Mouse (Mus musculus) hindbrain, postnatal 0 days (tissue): ENCODE measurements around the gene Trpm2. TPM values are rescaled to one million over a fixed set of nuclear protein-coding genes. Genes with fewer than 3 reads are reported as not detected.

ENCODE experiments used
- ATAC-seq: fragments of 200-750 bp; cut with Nextera tagmentation; 2 replicates; pipeline ENCODE4 v1.8.0; 2017; ENCODE audit warnings: mild to moderate bottlenecking, moderate TSS enrichment, moderate library complexity
- DNase-seq: peaks from one replicate; pipeline ENCODE4 v3.0.0-alpha.2; 2015; ENCODE audit warnings: low spot score
- H3K27ac ChIP-seq: fragments of 300-500 bp; sonication (generic); 2 replicates; pipeline ENCODE4 v1.5.1; 2014; ENCODE audit warnings: mild to moderate bottlenecking
- H3K27me3 ChIP-seq: fragments of 300-500 bp; sonication (generic); 2 replicates; pipeline ENCODE4 v1.6.1; 2014; ENCODE audit warnings: low read length, mixed read lengths; ENCODE audit not compliant: insufficient read depth
- H3K36me3 ChIP-seq: fragments of 300-500 bp; sonication (generic); 2 replicates; pipeline ENCODE4 v1.6.1; 2014; ENCODE audit warnings: low read length, mixed read lengths; ENCODE audit not compliant: insufficient read depth
- H3K4me1 ChIP-seq: fragments of 300-500 bp; sonication (generic); 2 replicates; pipeline ENCODE4 v1.6.1; 2014; ENCODE audit warnings: antibody characterized with exemption, low read length, mixed read lengths; ENCODE audit not compliant: insufficient read depth
- H3K4me2 ChIP-seq: fragments of 300-500 bp; sonication (generic); 2 replicates; pipeline ENCODE4 v1.6.1; 2014; ENCODE audit warnings: low read depth, mild to moderate bottlenecking, low read length, moderate library complexity, mixed read lengths
- H3K4me3 ChIP-seq: fragments of 300-500 bp; sonication (generic); 2 replicates; pipeline ENCODE4 v1.5.1; 2014; ENCODE audit warnings: low read length
- H3K9ac ChIP-seq: fragments of 300-500 bp; sonication (generic); replicated peaks from 2 replicates; pipeline ENCODE4 v1.6.1; 2014; ENCODE audit warnings: mild to moderate bottlenecking, low read length, moderate library complexity, mixed read lengths
- H3K9me3 ChIP-seq: fragments of 300-500 bp; sonication (generic); 2 replicates; pipeline ENCODE4 v1.6.1; 2016; ENCODE audit warnings: low read length, mixed read lengths
- CTCF ChIP-seq: IDR thresholded peaks from 2 replicates; pipeline ENCODE4 v1.5.1; 2016; ENCODE audit warnings: antibody characterized with exemption, control low read depth, low read depth
- WGBS: fragments of 180-500 bp; shearing (Covaris S2); extraction: QIAGEN DNeasy Blood & Tissue Kit; methylation state at CpG from one replicate; pipeline ENCODE4 v1.1.7; 2014; 5-methylcytosine and 5-hydroxymethylcytosine counted together
- polyA plus RNA-seq: library from polyadenylated mRNA; unstranded; fragments of >200 nt; fragmentation: Nextera tagmentation; extraction: Ambion mirVana; gene quantifications from 2 replicates; pipeline ENCODE4 v1.2.1, GENCODE M21; 2015
- total RNA-seq: library from RNA; depleted of rRNA; stranded (reverse); fragments of >200 nt; gene quantifications from 2 replicates; pipeline ENCODE4 v1.2.3, GENCODE M21; 2014

Gene Trpm2
- total and polyA plus RNA-seq, 2 experiments from 2014 or later: 4.6 to 6.5 TPM

DNA sequence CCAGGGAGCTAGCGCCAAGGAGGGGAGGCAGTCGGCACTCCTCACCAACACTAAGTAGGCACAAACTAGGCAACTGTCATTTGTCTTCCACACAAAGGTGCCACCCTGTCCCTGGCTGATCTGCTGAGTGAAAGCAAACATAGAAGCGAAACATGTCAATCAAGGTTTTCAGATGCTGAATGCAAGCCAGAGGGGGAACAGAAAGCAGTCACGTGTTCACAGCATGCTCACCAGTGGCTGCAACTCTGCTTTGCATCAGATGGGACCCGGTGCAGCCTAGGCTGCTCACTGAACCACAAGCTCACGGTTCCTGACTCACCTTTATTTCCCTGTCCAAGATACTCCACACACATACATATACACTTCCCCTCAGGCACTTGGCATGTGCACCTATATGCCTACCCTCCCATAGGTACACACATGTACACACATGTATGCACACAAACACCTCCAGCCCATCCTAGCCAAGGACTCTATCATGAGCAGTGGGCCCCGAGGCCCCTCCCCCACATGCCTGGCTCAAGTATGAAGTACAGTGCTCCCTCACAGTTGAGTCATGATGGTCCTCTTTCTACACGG, 79.3 kb downstream of the Trpm2 start:
- Histone ChIP-seq H3K9me3 (peaks cover 4% of the 10 kb centered on the region; the same call in 1 of the 2 replicates), H3K9ac (no peak overlapping the region), H3K4me1 (no peaks in the 10 kb centered on the region), H3K27me3 (no peaks in the 10 kb centered on the region), H3K27ac (no peak overlapping the region), H3K36me3 (no peaks in the 10 kb centered on the region), H3K4me2 (no peak overlapping the region), H3K4me3 (no peak overlapping the region)
- TF ChIP-seq CTCF: no peak
- 77% methylated on average over 8 of the region's 8 CpGs for WGBS
- no peak for ATAC-seq
- no peak for DNase-seq

DNA sequence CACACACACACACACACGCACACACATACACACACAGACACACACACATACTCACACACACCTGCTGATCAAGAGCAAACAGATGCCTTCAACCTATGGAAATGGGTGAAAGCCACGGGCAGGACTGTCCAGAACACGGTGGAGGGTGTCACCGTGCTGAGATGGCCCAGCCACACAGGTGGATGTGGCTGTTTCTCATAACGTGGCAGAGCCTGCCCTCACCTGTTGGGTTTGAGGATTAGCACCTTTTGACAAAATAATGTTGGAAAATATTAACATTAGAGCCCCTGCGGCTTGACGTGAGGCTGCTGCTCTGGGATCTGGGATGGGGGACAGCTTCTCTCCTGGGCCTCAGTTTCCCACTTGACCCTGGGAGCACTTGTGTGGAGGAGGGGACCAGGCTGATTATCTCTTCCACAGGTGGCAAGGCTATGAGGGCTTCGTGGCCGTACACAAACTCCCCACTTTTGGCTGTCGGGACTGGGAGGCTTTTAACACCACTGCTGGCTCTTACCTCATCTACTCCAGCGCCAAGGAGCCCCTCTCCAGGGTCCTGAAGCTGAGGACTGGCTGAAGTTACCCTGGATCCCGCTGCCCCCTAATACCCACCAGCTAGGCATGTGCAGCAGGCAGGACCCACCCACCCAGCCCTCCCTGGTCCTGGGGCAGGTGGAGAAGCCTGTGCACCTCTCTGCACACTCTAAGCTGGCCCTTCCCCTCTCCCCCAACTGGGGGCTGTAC, 84.2 kb downstream of the Trpm2 start:
- peak; percentile 44 for DNase-seq
- peak; percentile 62 for TF ChIP-seq CTCF

GRCm38 (mm10) chr10:77882553-77882952, 87.8 kb downstream of the Trpm2 start:
- DNase-seq (no peak), ATAC-seq (no peak)
- 90% methylated on average over 5 of the region's 5 CpGs for WGBS
- no peaks in the 10 kb centered on the region for H3K9me3 ChIP-seq
- no peaks in the 10 kb centered on the region for H3K4me1 ChIP-seq
- TF ChIP-seq CTCF: peak; percentile 28
- no peaks in the 10 kb centered on the region for H3K27me3 ChIP-seq
- no peaks in the 10 kb centered on the region for H3K36me3 ChIP-seq
- no peak overlapping the region for H3K4me2 ChIP-seq
- no peak overlapping the region for H3K27ac ChIP-seq
- H3K4me3 ChIP-seq: no peak overlapping the region
- H3K9ac ChIP-seq: no peak overlapping the region

More for the DNA sequence above, 84.2 kb downstream of the Trpm2 start:
- no peaks in the 10 kb centered on the region for H3K36me3 ChIP-seq
- no peak overlapping the region for H3K9ac ChIP-seq
- peaks cover 4% of the 10 kb centered on the region; the same call in 1 of the 2 replicates for H3K9me3 ChIP-seq
- H3K27ac ChIP-seq: no peak overlapping the region
- no peak overlapping the region for H3K4me3 ChIP-seq
- H3K4me1 ChIP-seq: no peaks in the 10 kb centered on the region
- H3K4me2 ChIP-seq: no peak overlapping the region
- H3K27me3 ChIP-seq: no peaks in the 10 kb centered on the region
- WGBS: 53% methylated on average over 12 of the region's 12 CpGs
- ATAC-seq: no peak

DNA sequence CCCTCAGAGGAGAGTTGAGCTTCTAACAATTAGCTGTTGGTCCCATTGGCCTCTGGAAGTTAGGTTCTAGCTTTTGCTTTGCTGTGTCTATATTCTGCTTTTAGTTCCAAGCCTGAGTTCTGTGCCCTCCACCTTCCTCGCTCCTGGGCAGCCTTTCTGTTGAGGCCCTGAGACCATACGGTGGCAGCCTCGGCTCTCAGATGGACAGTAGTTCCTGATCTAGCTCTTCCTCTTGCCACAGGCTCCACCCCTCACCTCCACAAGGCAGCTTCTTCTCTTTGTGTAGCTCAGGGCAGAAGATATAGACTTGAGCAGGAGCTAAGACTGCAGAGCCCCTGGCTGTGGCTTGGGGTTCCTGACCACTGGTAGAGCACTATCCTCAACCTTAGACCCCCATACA, 90.1 kb downstream of the Trpm2 start:
- no peaks in the 10 kb centered on the region for H3K27me3 ChIP-seq
- no peaks in the 10 kb centered on the region for H3K4me1 ChIP-seq
- DNase-seq (no peak), ATAC-seq (no peak)
- TF ChIP-seq CTCF: no peak
- no peak overlapping the region for H3K9ac ChIP-seq
- H3K36me3 ChIP-seq: no peaks in the 10 kb centered on the region
- no peak overlapping the region for H3K4me3 ChIP-seq
- 79% methylated on average over 3 of the region's 3 CpGs for WGBS
- H3K9me3 ChIP-seq: no peaks in the 10 kb centered on the region
- no peak overlapping the region for H3K27ac ChIP-seq
- H3K4me2 ChIP-seq: no peak overlapping the region

- DNase-seq (no peak), ATAC-seq (no peak)
- Histone ChIP-seq H3K27ac (no peak overlapping the region), H3K4me1 (no peaks in the 10 kb centered on the region), H3K9ac (no peak overlapping the region), H3K4me2 (no peak overlapping the region), H3K4me3 (no peak overlapping the region), H3K27me3 (no peaks in the 10 kb centered on the region), H3K36me3 (no peaks in the 10 kb centered on the region), H3K9me3 (no peaks in the 10 kb centered on the region)
- TF ChIP-seq CTCF: peak; percentile 45
- 64% methylated on average over 6 of the region's 6 CpGs for WGBS
Measured at GRCm38 (mm10) chr10:77878985-77879384, 91.4 kb downstream of the Trpm2 start.

DNA sequence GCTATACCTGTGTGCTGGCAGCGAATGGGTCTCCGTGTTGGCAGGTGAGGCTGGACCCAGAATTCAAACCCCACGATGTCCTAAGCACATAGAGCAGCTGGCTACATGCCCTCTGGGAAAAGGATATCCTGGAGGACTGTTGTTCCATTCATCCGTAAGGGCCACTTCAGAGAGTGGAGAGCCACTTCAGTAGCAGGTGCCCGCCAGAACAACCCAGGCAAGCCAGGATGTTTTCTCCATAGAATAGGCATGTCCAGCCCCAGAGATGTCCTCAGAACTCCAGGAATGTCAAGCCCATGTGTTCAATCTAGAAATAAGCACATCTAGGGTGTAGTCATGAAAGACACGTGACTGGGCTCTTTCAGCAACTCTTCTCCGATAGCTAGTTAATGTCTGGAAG, 100.7 kb downstream of the Trpm2 start:
- no peak for TF ChIP-seq CTCF
- ATAC-seq: no peak
- Histone ChIP-seq H3K9me3 (no peaks in the 10 kb centered on the region), H3K4me1 (no peaks in the 10 kb centered on the region), H3K36me3 (no peaks in the 10 kb centered on the region), H3K27ac (no peak overlapping the region), H3K27me3 (no peaks in the 10 kb centered on the region), H3K4me3 (no peak overlapping the region), H3K9ac (no peak overlapping the region), H3K4me2 (no peak overlapping the region)
- no peak for DNase-seq
- WGBS: 85% methylated on average over 7 of the region's 7 CpGs

DNA sequence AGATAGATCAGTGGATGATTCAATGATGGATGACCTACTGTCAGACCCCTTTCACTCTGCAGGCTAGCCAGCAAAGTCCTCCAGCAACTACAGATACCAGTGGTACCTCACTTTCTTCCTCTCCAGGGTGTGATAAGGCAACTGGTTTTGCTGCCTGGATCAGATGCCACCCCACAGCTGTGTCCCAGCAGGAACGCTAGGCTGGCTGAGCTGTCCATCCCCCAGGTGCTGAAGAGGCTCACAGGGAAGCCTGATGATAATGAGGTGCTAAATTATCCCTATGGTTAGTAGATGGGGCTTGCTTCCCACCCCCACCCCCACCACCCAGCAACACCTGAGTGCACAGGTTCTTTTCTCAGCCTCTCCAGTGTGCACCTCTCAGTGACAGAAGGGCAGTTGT, 102.8 kb downstream of the Trpm2 start:
- Histone ChIP-seq H3K36me3 (no peaks in the 10 kb centered on the region), H3K27me3 (no peaks in the 10 kb centered on the region), H3K9ac (no peak overlapping the region), H3K9me3 (no peaks in the 10 kb centered on the region), H3K4me2 (no peak overlapping the region), H3K27ac (no peak overlapping the region), H3K4me3 (no peak overlapping the region), H3K4me1 (no peaks in the 10 kb centered on the region)
- no peak for DNase-seq
- no peak for ATAC-seq
- WGBS: 44% methylated on average over 1 of the region's 1 CpGs
- no peak for TF ChIP-seq CTCF
